Mouse (Mus musculus) hindbrain, embryonic 11.5 days (tissue): ENCODE data around the gene Angptl8. TPM values are rescaled to one million over a fixed set of nuclear protein-coding genes. Genes with fewer than 3 reads are reported as not detected.

Experiments used
- ATAC-seq: fragments of 200-750 bp; cut with Nextera tagmentation; 2 replicates; pipeline ENCODE4 v1.8.0; 2017; ENCODE audit warnings: mild to moderate bottlenecking, moderate TSS enrichment, moderate library complexity; ENCODE audit not compliant: low FRiP score
- DNase-seq: peaks from one replicate; pipeline ENCODE4 v3.0.0-alpha.2; 2015; ENCODE audit warnings: low spot score
- H3K27ac ChIP-seq: fragments of 300-500 bp; sonication (generic); 2 replicates; pipeline ENCODE4 v1.5.1; 2014; ENCODE audit warnings: mild to moderate bottlenecking, low read depth, low read length
- H3K27me3 ChIP-seq: fragments of 300-500 bp; sonication (generic); 2 replicates; pipeline ENCODE4 v1.6.1; 2014; ENCODE audit warnings: mild to moderate bottlenecking, low read length, moderate library complexity, mixed read lengths; ENCODE audit not compliant: control insufficient read depth, insufficient read depth
- H3K36me3 ChIP-seq: fragments of 300-500 bp; sonication (generic); 2 replicates; pipeline ENCODE4 v1.6.1; 2014; ENCODE audit warnings: mild to moderate bottlenecking, low read length, moderate library complexity, mixed read lengths; ENCODE audit not compliant: control insufficient read depth, insufficient read depth
- H3K4me1 ChIP-seq: fragments of 300-500 bp; sonication (generic); replicated peaks from 2 replicates; pipeline ENCODE4 v1.6.1; 2014; ENCODE audit warnings: low read length, mixed read lengths; ENCODE audit not compliant: control insufficient read depth, insufficient read depth
- H3K4me2 ChIP-seq: fragments of 300-500 bp; sonication (generic); replicated peaks from 2 replicates; pipeline ENCODE4 v1.6.1; 2014; ENCODE audit warnings: mild to moderate bottlenecking, low read depth, low read length
- H3K4me3 ChIP-seq: fragments of 300-500 bp; sonication (generic); 2 replicates; pipeline ENCODE4 v1.5.1; 2014; ENCODE audit warnings: low read depth, low read length
- H3K9ac ChIP-seq: fragments of 300-500 bp; sonication (generic); 2 replicates; pipeline ENCODE4 v1.6.1; 2014; ENCODE audit warnings: low read depth, low read length
- H3K9me3 ChIP-seq: fragments of 300-500 bp; sonication (generic); 2 replicates; pipeline ENCODE4 v1.6.1; 2016; ENCODE audit warnings: low read length; ENCODE audit not compliant: control insufficient read depth
- WGBS: fragments of 180-500 bp; shearing (Covaris S2); extraction: QIAGEN DNeasy Blood & Tissue Kit; methylation state at CpG from one replicate; pipeline ENCODE4 v1.1.7; 2014; 5-methylcytosine and 5-hydroxymethylcytosine counted together
- polyA plus RNA-seq: library from polyadenylated mRNA; unstranded; fragments of >200 nt; fragmentation: Nextera tagmentation; extraction: Ambion mirVana; gene quantifications from 2 replicates; pipeline ENCODE4 v1.2.1, GENCODE M21; 2014

Angptl8 gene
- polyA plus RNA-seq, 1 experiment from 2014 or later = 0.74 TPM

DNA sequence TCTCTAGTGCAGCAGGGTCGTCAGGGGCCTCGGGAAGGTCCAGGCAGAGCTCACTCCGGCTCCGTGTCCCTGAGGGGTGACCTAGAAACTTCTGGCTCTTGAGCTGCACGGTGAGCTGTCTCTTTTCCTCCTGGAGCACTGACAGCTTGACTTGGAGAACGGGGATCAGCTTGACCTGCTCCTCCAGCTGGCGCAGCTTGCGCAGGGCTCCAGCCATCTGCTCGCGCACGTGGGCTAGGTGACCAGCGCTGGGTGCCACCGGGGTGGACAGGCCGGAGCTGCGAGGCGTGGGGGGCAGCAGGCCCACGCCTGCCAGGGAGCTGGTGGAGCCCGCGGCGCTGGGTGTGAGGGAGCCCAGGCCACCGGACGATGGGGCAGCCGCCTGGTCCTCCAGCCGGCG lies 40.4 kb upstream of the Angptl8 start:
- DNase-seq = no peak

DNA sequence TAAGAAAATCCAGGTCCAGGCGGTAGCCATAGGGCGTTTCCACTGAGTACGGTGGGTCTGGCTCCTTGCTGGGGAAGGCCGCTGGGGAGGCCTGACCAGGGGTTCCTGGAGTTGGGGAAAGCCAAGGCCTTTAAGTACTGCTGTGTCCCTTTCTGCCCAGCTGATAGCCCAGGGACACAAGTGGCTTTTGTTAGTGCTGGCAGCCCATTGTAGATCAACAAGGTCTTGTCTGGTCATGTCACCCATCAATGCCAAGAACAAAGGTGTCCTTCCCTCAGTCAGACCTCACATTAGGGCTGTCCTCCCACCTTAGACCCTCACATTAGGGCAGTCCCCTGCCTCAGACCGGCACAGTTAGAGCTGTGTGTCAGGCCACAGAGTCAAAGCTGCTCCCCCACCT lies 39.7 kb upstream of the Angptl8 start:
- Histone ChIP-seq H3K27me3 (no peaks in the 10 kb centered on the region), H3K27ac (no peak overlapping the region), H3K9me3 (no peaks in the 10 kb centered on the region), H3K4me1 (no peaks in the 10 kb centered on the region), H3K4me3 (no peak overlapping the region), H3K36me3 (no peaks in the 10 kb centered on the region), H3K9ac (no peak overlapping the region), H3K4me2 (no peak overlapping the region)
- 73% methylated on average over 5 of the region's 5 CpGs for WGBS
- no peak for ATAC-seq
- DNase-seq = no peak

More for the DNA sequence above, 40.4 kb upstream of the Angptl8 start:
- Histone ChIP-seq H3K4me2 (no peak overlapping the region), H3K27me3 (no peaks in the 10 kb centered on the region), H3K27ac (no peak overlapping the region), H3K9ac (no peak overlapping the region), H3K36me3 (no peaks in the 10 kb centered on the region), H3K9me3 (no peaks in the 10 kb centered on the region), H3K4me1 (no peaks in the 10 kb centered on the region), H3K4me3 (no peak overlapping the region)
- no peak for ATAC-seq
- WGBS = 94% methylated on average over 25 of the region's 25 CpGs

DNA sequence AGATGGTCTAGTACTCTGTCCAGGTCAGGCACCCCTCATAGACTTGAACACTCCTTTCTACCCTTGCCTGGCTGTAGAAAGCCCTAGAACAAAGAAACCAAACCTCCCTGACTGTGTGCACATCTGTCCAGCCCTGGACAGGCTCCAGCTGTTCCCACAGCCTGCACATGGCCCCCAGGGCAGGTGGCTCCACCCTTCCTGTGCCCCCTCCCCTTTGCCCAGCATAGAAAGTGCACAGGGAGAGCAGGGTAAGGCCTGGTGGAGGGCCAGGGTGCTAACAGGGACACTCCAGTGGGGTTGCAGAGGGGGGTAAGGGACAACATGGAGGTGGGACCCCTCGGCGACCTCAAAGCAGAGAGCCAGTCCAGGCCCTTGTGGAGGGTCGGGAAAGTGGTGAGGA lies 39.1 kb upstream of the Angptl8 start:
- Histone ChIP-seq H3K27me3 (no peaks in the 10 kb centered on the region), H3K9ac (no peak overlapping the region), H3K9me3 (no peaks in the 10 kb centered on the region), H3K4me3 (no peak overlapping the region), H3K4me1 (no peaks in the 10 kb centered on the region), H3K4me2 (no peak overlapping the region), H3K36me3 (no peaks in the 10 kb centered on the region), H3K27ac (no peak overlapping the region)
- no peak for DNase-seq
- WGBS = 58% methylated on average over 3 of the region's 3 CpGs
- no peak for ATAC-seq

DNA sequence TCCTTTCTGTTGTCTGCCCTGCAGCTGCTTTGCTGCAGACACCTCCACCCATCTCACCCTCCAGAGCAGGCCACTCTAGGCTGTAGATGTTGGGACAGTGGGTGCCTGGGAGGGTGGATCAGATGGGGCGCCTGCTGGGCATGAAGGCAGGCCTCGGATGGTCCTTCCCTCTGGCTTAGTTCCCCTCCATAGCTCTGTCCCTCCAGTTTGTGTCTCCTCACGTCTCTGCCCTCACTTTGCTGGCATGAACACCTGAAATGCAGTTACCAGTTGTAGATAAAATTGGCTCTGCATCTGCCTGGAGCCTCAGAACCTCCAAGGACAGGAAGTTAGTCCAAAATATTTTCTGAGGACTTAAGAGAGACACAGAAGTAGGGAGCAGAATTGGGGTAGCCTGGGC lies 38.4 kb upstream of the Angptl8 start:
- 66% methylated on average over 3 of the region's 3 CpGs for WGBS
- DNase-seq (no peak), ATAC-seq (no peak)
- no peak overlapping the region for H3K27ac ChIP-seq
- no peaks in the 10 kb centered on the region for H3K27me3 ChIP-seq
- no peaks in the 10 kb centered on the region for H3K36me3 ChIP-seq
- no peak overlapping the region for H3K9ac ChIP-seq
- no peak overlapping the region for H3K4me2 ChIP-seq
- no peaks in the 10 kb centered on the region for H3K4me1 ChIP-seq
- no peaks in the 10 kb centered on the region for H3K9me3 ChIP-seq
- 0 out of 2 replicates have a peak overlapping the region, but pooled peaks have one; percentile 12 for H3K4me3 ChIP-seq

DNA sequence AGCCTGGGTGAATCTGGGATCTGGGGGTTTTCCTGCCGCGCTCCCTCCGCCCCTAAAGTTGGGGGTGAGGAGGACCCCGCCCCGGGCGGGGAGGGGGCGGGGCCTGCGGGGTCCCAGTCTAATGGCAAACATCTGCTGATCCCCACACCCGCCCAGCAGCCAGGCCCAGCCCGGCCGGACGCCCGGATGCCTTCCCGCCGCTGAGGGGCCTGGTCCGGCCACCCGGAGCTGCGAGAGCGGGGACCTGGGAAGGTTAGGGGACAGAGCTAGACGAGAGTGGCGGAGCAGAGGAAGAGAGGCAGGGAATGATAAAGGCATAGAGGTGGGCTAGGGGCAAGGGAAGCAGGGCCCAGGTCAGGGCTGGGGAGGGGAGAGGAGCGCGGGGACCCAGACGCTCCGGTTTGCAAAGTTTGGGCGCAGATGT lies 37.4 kb upstream of the Angptl8 start:
- H3K9me3 ChIP-seq = no peaks in the 10 kb centered on the region
- peak overlapping the region; percentile 55 for H3K4me3 ChIP-seq
- no peaks in the 10 kb centered on the region for H3K4me1 ChIP-seq
- H3K4me2 ChIP-seq = peak overlapping the region; percentile 74
- H3K27me3 ChIP-seq = no peaks in the 10 kb centered on the region
- DNase-seq = peak; percentile 73
- H3K27ac ChIP-seq = peak overlapping the region; percentile 25; the same call in 1 of the 2 replicates
- under 1% methylated on average over 21 of the region's 26 CpGs for WGBS
- H3K36me3 ChIP-seq = no peaks in the 10 kb centered on the region
- peak; percentile 62 for ATAC-seq
- H3K9ac ChIP-seq = peak overlapping the region; percentile 57

DNA sequence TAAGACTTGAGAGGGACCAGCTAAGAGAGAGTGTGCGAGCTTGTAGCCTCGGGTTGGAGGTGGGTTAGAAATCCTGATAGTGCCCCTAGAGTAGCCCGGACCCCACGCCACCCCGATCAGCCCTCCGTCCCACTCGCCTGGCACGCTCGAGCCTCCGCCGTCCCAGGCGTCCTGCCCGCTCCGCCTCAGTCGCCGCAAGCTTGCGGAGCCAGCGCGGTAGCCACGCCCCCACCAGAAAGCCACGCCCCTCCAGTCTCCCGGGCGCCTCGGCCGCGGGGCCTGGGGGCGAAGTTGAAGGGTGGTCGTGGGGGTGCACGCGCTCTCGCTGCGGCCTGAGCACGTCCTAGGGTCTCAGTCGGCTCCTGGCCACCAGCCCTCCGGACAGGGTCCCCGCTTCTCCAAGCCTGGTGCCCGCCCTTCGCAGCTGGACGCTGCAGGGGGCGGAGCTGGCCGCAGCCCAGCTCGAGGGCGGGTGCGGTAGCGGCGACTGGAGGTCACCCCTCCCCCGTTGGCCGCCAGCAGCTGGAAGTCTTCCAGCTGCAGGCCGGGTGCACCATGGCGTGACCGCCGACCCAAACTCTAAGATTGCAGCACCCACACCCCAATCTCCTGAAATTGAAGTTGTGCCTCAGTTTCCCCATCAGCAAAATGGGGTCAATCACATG lies 36.8 kb upstream of the Angptl8 start, which contains the start of gene Kank2:
Kank2 (minus strand) TSS at position 400 of the 665 bp plus-strand sequence.
- H3K9me3 ChIP-seq = no peaks in the 10 kb centered on the region
- H3K27ac ChIP-seq = peak within 1 kb of the TSS; percentile 25; the same call in 1 of the 2 replicates
- H3K4me1 ChIP-seq = no peaks in the 10 kb centered on the region
- H3K36me3 ChIP-seq = no peaks in the 10 kb centered on the region
- peak within 1 kb of the TSS; percentile 74 for H3K4me2 ChIP-seq
- WGBS = under 1% methylated on average over 38 of the region's 52 CpGs
- no peaks in the 10 kb centered on the region for H3K27me3 ChIP-seq
- H3K4me3 ChIP-seq = peak within 1 kb of the TSS; percentile 55
- peak; percentile 85 for ATAC-seq
- H3K9ac ChIP-seq = peak within 1 kb of the TSS; percentile 57
- DNase-seq = peak; percentile 89

DNA sequence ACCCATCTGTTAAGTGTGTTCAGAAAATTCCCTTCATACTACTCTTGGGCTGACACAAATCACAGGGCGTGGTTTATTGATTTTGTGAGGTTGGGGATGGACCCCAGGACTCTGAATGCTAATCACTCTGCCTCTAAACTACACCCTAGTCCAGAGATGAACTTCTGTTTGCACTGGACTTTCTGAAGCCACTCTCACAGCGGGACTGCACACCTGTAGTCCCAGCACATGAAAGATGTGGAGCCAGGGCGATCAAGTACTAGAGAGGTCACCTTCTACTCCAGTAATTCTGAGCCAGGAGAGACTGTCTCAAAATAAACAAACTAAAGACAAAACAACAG lies 36.3 kb upstream of the Angptl8 start:
- no peak overlapping the region; the same call in 1 of the 2 replicates for H3K27ac ChIP-seq
- ATAC-seq = no peak
- no peak for DNase-seq
- no peaks in the 10 kb centered on the region for H3K36me3 ChIP-seq
- no peaks in the 10 kb centered on the region for H3K4me1 ChIP-seq
- H3K4me3 ChIP-seq = peak overlapping the region; percentile 55
- WGBS = 55% methylated on average over 3 of the region's 3 CpGs
- peak overlapping the region; percentile 74 for H3K4me2 ChIP-seq
- peak overlapping the region; percentile 57; the same call in 1 of the 2 replicates for H3K9ac ChIP-seq
- H3K9me3 ChIP-seq = no peaks in the 10 kb centered on the region
- H3K27me3 ChIP-seq = no peaks in the 10 kb centered on the region

DNA sequence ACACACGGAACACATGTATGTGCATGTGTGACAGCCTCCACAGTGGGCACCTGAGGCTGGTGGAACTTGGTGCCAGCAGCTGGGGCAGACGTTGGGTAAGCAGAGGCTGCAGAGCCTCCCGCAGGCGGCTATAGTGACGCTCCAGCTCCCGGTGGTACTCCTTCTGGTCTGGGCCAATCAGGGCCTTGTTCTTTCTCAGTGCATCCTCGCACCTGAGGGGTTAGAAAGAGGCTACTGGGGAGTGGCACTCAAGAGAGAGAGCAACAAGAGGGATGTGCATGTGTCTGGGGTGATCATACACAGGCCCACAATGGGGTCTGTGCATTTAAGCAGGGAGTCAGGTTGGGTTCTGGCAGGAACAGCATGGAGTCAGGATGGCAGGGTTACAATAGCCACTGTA lies 34.2 kb upstream of the Angptl8 start:
- Histone ChIP-seq H3K27ac (no peak overlapping the region), H3K4me1 (peaks cover 2% of the 10 kb centered on the region; the same call in 1 of the 2 replicates), H3K9ac (no peak overlapping the region), H3K27me3 (no peaks in the 10 kb centered on the region), H3K36me3 (no peaks in the 10 kb centered on the region), H3K4me2 (no peak overlapping the region), H3K9me3 (no peaks in the 10 kb centered on the region), H3K4me3 (no peak overlapping the region)
- DNase-seq = no peak
- 64% methylated on average over 7 of the region's 7 CpGs for WGBS
- no peak for ATAC-seq

DNA sequence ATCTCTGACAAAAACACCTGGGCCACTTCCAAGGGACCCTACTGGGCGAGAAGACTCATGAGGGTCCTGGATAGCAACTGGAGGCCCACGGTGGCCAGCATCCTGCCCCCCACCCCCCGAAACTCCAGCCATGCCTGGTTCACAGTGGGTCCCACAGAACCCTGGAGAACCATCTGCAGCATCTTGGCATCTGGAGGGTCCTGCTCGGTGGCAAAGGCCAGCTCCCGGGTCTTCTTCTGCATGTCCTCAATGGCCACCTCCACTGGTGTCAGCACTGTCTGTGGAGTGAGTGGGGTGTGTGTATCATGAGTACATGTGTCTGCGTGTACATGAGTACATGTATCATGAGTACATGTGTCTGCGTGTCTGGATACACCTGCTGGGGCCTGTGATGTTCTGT lies 33.7 kb upstream of the Angptl8 start:
- no peak overlapping the region for H3K4me3 ChIP-seq
- H3K9me3 ChIP-seq = no peaks in the 10 kb centered on the region
- no peak overlapping the region for H3K27ac ChIP-seq
- 93% methylated on average over 7 of the region's 7 CpGs for WGBS
- H3K36me3 ChIP-seq = no peaks in the 10 kb centered on the region
- no peak for DNase-seq
- H3K27me3 ChIP-seq = no peaks in the 10 kb centered on the region
- no peak for ATAC-seq
- H3K9ac ChIP-seq = no peak overlapping the region
- H3K4me1 ChIP-seq = peaks cover 2% of the 10 kb centered on the region; the same call in 1 of the 2 replicates
- no peak overlapping the region for H3K4me2 ChIP-seq
